Mouse (Mus musculus): Measurements from ENCODE around the gene Emb. TPM values are rescaled to one million over a fixed set of nuclear protein-coding genes. Genes with fewer than 3 reads are reported as not detected.

Emb gene
- total and polyA plus RNA-seq, 3 experiments = 0.43 to 1.7 TPM; not detected in 1

DNA sequence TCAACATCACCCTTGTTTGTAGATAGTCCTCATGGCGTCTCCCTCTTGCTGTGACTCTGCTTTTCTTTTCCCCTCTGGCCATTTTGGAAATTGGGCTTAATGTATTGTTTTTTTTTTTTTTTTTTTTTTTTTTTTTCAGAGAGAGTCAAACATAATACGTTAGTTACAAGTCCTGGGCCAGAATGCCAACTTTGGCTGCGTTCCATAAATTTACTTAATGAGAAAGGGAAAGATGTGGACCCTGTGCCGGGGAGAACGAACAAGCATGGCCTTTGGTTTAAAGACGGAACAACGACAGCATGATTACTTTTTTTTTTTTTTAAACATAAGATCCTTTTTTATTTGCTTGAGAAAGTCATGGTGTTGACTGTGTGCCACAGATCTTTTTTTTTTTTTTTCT is 26.1 kb downstream of the Emb start:
- Histone ChIP-seq H3K4me1 (ENCODE audit: control insufficient read depth in 1 of 2, insufficient read depth in 2 of 2, low read length in 2 of 2) (no peaks in the 10 kb centered on the region), H3K36me3 (ENCODE audit: control insufficient read depth in 1 of 2, insufficient read depth in 2 of 2, low read length in 2 of 2) (no peaks in the 10 kb centered on the region), H3K4me3 (ENCODE audit: control insufficient read depth in 1 of 2, insufficient read depth in 1 of 2, low read depth in 2 of 2, low read length in 2 of 2) (no peak overlapping the region), H3K27me3 (ENCODE audit: control insufficient read depth in 1 of 2, insufficient read depth in 2 of 2, low read length in 2 of 2) (no peaks in the 10 kb centered on the region), H3K9ac (ENCODE audit: control insufficient read depth, low read depth, low read length, poor library complexity, severe bottlenecking) (no peak overlapping the region), H3K9me3 (replicated peaks; ENCODE audit: insufficient read depth, low read length) (no peaks in the 10 kb centered on the region), H3K79me2 (ENCODE audit: control insufficient read depth, insufficient read depth, low read length, poor library complexity) (no peaks in the 10 kb centered on the region), H3K27ac (ENCODE audit: control insufficient read depth, low read depth, low read length) (no peak overlapping the region)
- TF ChIP-seq MAFK (IDR thresholded peaks at IDR 0.05; ENCODE audit: borderline replicate concordance, low read depth, low read length) (no peak), MAX (IDR thresholded peaks at IDR 0.05; ENCODE audit: low read length) (no peak), EP300 (IDR thresholded peaks at IDR 0.05; ENCODE audit: low read depth in 1 of 2, low read length in 2 of 2) (no peak), MYB (IDR thresholded peaks at IDR 0.05; ENCODE audit: low read depth, low read length) (no peak)
- no peak for DNase-seq (ENCODE audit: low read depth, low spot score)

DNA sequence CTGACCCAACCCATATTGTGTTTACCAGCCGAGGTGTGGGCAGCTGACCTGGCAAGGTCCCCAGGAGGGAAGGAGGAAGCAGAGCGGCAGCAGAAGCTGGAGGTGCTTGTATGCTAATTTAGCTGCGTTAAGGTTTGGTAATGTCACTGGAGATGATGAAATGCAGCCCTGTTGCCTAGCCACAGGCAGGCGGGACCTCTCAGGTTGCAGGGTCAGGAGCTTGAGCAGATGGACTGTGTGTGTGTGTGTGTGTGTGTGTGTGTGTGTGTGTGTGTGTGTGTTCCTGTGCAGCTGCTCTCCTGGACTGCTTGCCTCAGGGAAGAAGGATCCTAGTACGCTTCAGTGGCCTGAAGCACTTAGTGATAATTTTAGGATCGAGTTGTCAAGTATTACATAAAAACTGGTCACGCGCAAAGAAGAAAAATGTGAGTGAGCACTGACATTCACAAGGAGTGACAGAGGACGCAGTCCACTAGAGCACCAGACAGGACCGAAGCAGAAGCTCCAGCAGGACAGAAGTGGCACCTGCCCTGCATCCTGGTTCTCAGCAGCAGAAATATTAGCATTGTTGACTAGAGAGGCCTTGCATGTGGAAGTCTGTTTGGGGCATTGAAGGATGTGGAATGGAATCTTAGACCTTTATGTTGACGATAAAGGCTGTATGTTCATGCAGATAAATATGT is 27.3 kb downstream of the Emb start:
- H3K4me3 ChIP-seq (ENCODE audit: control insufficient read depth in 1 of 2, insufficient read depth in 1 of 2, low read depth in 2 of 2, low read length in 2 of 2) = no peak overlapping the region
- no peaks in the 10 kb centered on the region for H3K79me2 ChIP-seq (ENCODE audit: control insufficient read depth, insufficient read depth, low read length, poor library complexity)
- no peaks in the 10 kb centered on the region for H3K9me3 ChIP-seq (replicated peaks; ENCODE audit: insufficient read depth, low read length)
- no peaks in the 10 kb centered on the region for H3K27me3 ChIP-seq (ENCODE audit: control insufficient read depth in 1 of 2, insufficient read depth in 2 of 2, low read length in 2 of 2)
- no peaks in the 10 kb centered on the region for H3K36me3 ChIP-seq (ENCODE audit: control insufficient read depth in 1 of 2, insufficient read depth in 2 of 2, low read length in 2 of 2)
- no peaks in the 10 kb centered on the region for H3K4me1 ChIP-seq (ENCODE audit: control insufficient read depth in 1 of 2, insufficient read depth in 2 of 2, low read length in 2 of 2)
- no peak for DNase-seq (ENCODE audit: low read depth, low spot score)
- no peak overlapping the region for H3K27ac ChIP-seq (ENCODE audit: control insufficient read depth, low read depth, low read length)
- H3K9ac ChIP-seq (ENCODE audit: control insufficient read depth, low read depth, low read length, poor library complexity, severe bottlenecking) = no peak overlapping the region
- no peak for TF ChIP-seq TCF12 (IDR thresholded peaks at IDR 0.05; ENCODE audit: low read depth, low read length)
- no peak for TF ChIP-seq CHD2 (IDR thresholded peaks at IDR 0.05; ENCODE audit: low read length)

DNA sequence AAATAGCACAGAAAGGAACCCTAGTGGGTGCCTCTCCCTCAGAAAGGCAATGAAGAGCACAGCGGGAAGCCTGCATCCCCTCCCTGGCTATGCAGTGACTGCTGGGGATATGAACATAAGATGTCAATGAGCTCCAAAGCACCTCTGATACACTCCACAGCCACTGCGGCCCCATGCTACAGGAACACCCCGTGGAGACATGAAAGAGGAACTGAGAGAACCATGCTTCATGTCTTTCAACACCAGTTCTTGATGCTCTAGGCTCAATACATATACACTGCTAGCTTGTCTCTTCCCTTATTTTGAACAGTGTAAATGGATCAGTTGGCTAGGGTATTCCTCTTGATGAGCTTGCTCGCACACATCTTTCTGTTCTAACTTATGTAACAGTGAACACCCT is 28.8 kb downstream of the Emb start:
- no peak for DNase-seq (ENCODE audit: low read depth, low spot score)
- no peaks in the 10 kb centered on the region for H3K4me1 ChIP-seq (ENCODE audit: control insufficient read depth in 1 of 2, insufficient read depth in 2 of 2, low read length in 2 of 2)
- no peaks in the 10 kb centered on the region for H3K79me2 ChIP-seq (ENCODE audit: control insufficient read depth, insufficient read depth, low read length, poor library complexity)
- no peak overlapping the region for H3K4me3 ChIP-seq (ENCODE audit: control insufficient read depth in 1 of 2, insufficient read depth in 1 of 2, low read depth in 2 of 2, low read length in 2 of 2)
- no peaks in the 10 kb centered on the region for H3K36me3 ChIP-seq (ENCODE audit: control insufficient read depth in 1 of 2, insufficient read depth in 2 of 2, low read length in 2 of 2)
- no peaks in the 10 kb centered on the region for H3K27me3 ChIP-seq (ENCODE audit: control insufficient read depth in 1 of 2, insufficient read depth in 2 of 2, low read length in 2 of 2)
- H3K27ac ChIP-seq (ENCODE audit: control insufficient read depth, low read depth, low read length) = no peak overlapping the region
- no peak for TF ChIP-seq TBP (IDR thresholded peaks at IDR 0.05; ENCODE audit: low read depth, low read length)
- no peak for TF ChIP-seq ZNF384 (IDR thresholded peaks at IDR 0.05; ENCODE audit: low read depth, low read length)
- no peak for TF ChIP-seq GATA1 (IDR thresholded peaks at IDR 0.05; ENCODE audit: low read depth, low read length)
- no peak for TF ChIP-seq MAX (IDR thresholded peaks at IDR 0.05; ENCODE audit: low read length)
- no peak for TF ChIP-seq NRF1 (IDR thresholded peaks at IDR 0.05; ENCODE audit: insufficient read depth, low read depth, low read length, poor library complexity, severe bottlenecking)
- no peaks in the 10 kb centered on the region for H3K9me3 ChIP-seq (replicated peaks; ENCODE audit: insufficient read depth, low read length)
- H3K9ac ChIP-seq (ENCODE audit: control insufficient read depth, low read depth, low read length, poor library complexity, severe bottlenecking) = no peak overlapping the region

Measured in MEL (cell line).